Mouse (Mus musculus): Measurements from ENCODE around the gene Slc43a2. TPM values are rescaled to one million over a fixed set of nuclear protein-coding genes. Genes with fewer than 3 reads are reported as not detected.

Gene Slc43a2
- total and polyA plus RNA-seq, 3 experiments, result 21.2 to 38.3 (median 28.7) TPM

GRCm38 (mm10) chr11:75605318-75605717 is 73.8 kb downstream of the Slc43a2 start:
- DNase-seq, result no peak

GRCm38 (mm10) chr11:75608776-75609175 is 77.3 kb downstream of the Slc43a2 start:
- DNase-seq, result no peak

GRCm38 (mm10) chr11:75610021-75610420 is 78.5 kb downstream of the Slc43a2 start:
- DNase-seq, result no peak

- no peak for DNase-seq
Observed at GRCm38 (mm10) chr11:75614769-75615168, 83.3 kb downstream of the Slc43a2 start.

GRCm38 (mm10) chr11:75615556-75615955 is 84.1 kb downstream of the Slc43a2 start:
- no peak for DNase-seq

GRCm38 (mm10) chr11:75619133-75619532 is 87.6 kb downstream of the Slc43a2 start:
- no peak for DNase-seq

- peak; percentile 90 for DNase-seq
Observed at GRCm38 (mm10) chr11:75620136-75620780, 88.8 kb downstream of the Slc43a2 start.

GRCm38 (mm10) chr11:75621426-75621825 is 89.9 kb downstream of the Slc43a2 start:
- DNase-seq, result no peak

- no peak for DNase-seq
Observed at GRCm38 (mm10) chr11:75622588-75623329, 91.3 kb downstream of the Slc43a2 start.

GRCm38 (mm10) chr11:75624102-75624554 is 92.6 kb downstream of the Slc43a2 start:
- no peak for DNase-seq

GRCm38 (mm10) chr11:75625820-75626219 is 94.3 kb downstream of the Slc43a2 start:
- DNase-seq, result peak; percentile 78

Small RNAs within 50 kb of the gene (microRNA-seq; reads per million reads assigned to microRNA genes)
- 0 reads per million in 2 experiments for gene Mir3971

Other genes with a start within 250 kb of the Slc43a2 start
- gene Rpa1, start 183.4 kb upstream of the Slc43a2 start, total RNA-seq (2021), result 10 to 100 TPM; 35.6 to 54.9 TPM
- 11.8 and 16.4 TPM in 2 replicates for gene Rpa1, start 183.4 kb upstream of the Slc43a2 start, polyA plus RNA-seq (2012; rRNA removed)
- 10 to 100 TPM in 1 of 2 experiments, 1 to 10 TPM in 1; 5.2 to 12.5 TPM for gene Smyd4, start 183.3 kb upstream of the Slc43a2 start, total RNA-seq (2021)
- 6.3 and 6.8 TPM in 2 replicates for gene Smyd4, start 183.3 kb upstream of the Slc43a2 start, polyA plus RNA-seq (2012; rRNA removed)
- 10 to 100 TPM; 21.4 to 31.3 TPM for gene Serpinf1, start 109.0 kb upstream of the Slc43a2 start, total RNA-seq (2021)
- gene Serpinf1, start 109.0 kb upstream of the Slc43a2 start, polyA plus RNA-seq (2012; rRNA removed), result 43.7 and 74.1 TPM in 2 replicates
- 1 to 10 TPM in 1 of 2 experiments, not detected in 1; 2.6 TPM for gene Serpinf2, start 92.1 kb upstream of the Slc43a2 start, total RNA-seq (2021)
- gene Serpinf2, start 92.1 kb upstream of the Slc43a2 start, polyA plus RNA-seq (2012; rRNA removed), result 0.09 and 1.2 TPM in 2 replicates
- 10 to 100 TPM; 15.5 to 15.6 TPM for gene Wdr81, start 77.0 kb upstream of the Slc43a2 start, total RNA-seq (2021)
- gene Wdr81, start 77.0 kb upstream of the Slc43a2 start, polyA plus RNA-seq (2012; rRNA removed), result 28.2 and 34.1 TPM in 2 replicates
- 1 to 10 TPM; 7.6 to 9.7 TPM for gene Tlcd2, start 70.0 kb upstream of the Slc43a2 start, total RNA-seq (2021)
- 22.2 and 27.3 TPM in 2 replicates for gene Tlcd2, start 70.0 kb upstream of the Slc43a2 start, polyA plus RNA-seq (2012; rRNA removed)
- 100 to 1,000 TPM; 132 to 162 TPM for gene Prpf8, start 44.9 kb upstream of the Slc43a2 start, total RNA-seq (2021)
- gene Prpf8, start 44.9 kb upstream of the Slc43a2 start, polyA plus RNA-seq (2012; rRNA removed), result 43.2 and 58.6 TPM in 2 replicates
- gene Rilp, start 21.6 kb upstream of the Slc43a2 start, total RNA-seq (2021), result 10 to 100 TPM; 12.1 to 13.2 TPM
- gene Rilp, start 21.6 kb upstream of the Slc43a2 start, polyA plus RNA-seq (2012; rRNA removed), result 8.8 and 10.0 TPM in 2 replicates
- 1 to 10 TPM; 7.5 to 7.8 TPM for gene Scarf1, start 18.2 kb upstream of the Slc43a2 start, total RNA-seq (2021)
- 27.4 and 33.5 TPM in 2 replicates for gene Scarf1, start 18.2 kb upstream of the Slc43a2 start, polyA plus RNA-seq (2012; rRNA removed)
- 100 to 1,000 TPM; 185 to 186 TPM for gene Pitpna, start 56.4 kb downstream of the Slc43a2 start, total RNA-seq (2021)
- gene Pitpna, start 56.4 kb downstream of the Slc43a2 start, polyA plus RNA-seq (2012; rRNA removed), result 42.6 and 97.6 TPM in 2 replicates
- 10 to 100 TPM; 32.9 to 42.3 TPM for gene Inpp5k, start 99.3 kb downstream of the Slc43a2 start, total RNA-seq (2021)
- 38.0 and 50.0 TPM in 2 replicates for gene Inpp5k, start 99.3 kb downstream of the Slc43a2 start, polyA plus RNA-seq (2012; rRNA removed)
- 100 to 1,000 TPM; 136 to 174 TPM for gene Myo1c, start 118.8 kb downstream of the Slc43a2 start, total RNA-seq (2021)
- gene Myo1c, start 118.8 kb downstream of the Slc43a2 start, polyA plus RNA-seq (2012; rRNA removed), result 74.7 and 101 TPM in 2 replicates
- gene Crk, start 147.6 kb downstream of the Slc43a2 start, total RNA-seq (2021), result 100 to 1,000 TPM; 105 to 110 TPM
- gene Crk, start 147.6 kb downstream of the Slc43a2 start, polyA plus RNA-seq (2012; rRNA removed), result 201 and 233 TPM in 2 replicates
- 100 to 1,000 TPM; 656 to 668 TPM for gene Ywhae, start 201.2 kb downstream of the Slc43a2 start, total RNA-seq (2021)
- 41.3 and 57.3 TPM in 2 replicates for gene Ywhae, start 201.2 kb downstream of the Slc43a2 start, polyA plus RNA-seq (2012; rRNA removed)